Mouse (Mus musculus): ENCODE measurements around the gene Gjb4. TPM values are rescaled to one million over a fixed set of nuclear protein-coding genes. Genes with fewer than 3 reads are reported as not detected.

The Gjb4 gene
- polyA plus RNA-seq, 1 experiment: 3.0 TPM

DNA sequence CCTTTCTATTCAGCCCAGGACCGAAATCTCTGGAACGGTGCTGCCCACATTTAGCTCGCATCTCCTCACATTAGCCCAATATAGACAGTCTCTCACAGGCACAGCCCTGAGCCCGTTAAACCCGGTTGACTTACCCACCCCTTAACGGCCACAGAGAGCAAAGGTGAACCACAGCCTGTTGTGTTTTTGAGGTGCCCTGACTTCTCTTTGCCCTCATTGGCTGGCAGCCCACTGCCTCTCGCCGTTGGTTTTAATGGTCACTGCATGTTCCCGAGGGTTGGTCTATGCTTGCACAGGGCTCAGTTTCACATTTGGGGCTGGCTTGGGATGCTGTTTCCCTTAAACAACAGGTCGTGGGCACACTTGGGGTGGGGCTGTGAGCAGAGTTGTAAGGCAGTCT is 29.6 kb downstream of the Gjb4 start:
- H3K27me3 ChIP-seq (ENCODE audit: control insufficient read depth, insufficient read depth, insufficient read length): no peaks in the 10 kb centered on the region
- H3K4me2 ChIP-seq (ENCODE audit: low read depth): no peak overlapping the region
- H3K79me2 ChIP-seq (ENCODE audit: control insufficient read depth, insufficient read depth): no peaks in the 10 kb centered on the region
- H3ac ChIP-seq (ENCODE audit: control insufficient read depth, insufficient read length): no peak overlapping the region
- no peaks in the 10 kb centered on the region for H3K36me3 ChIP-seq (ENCODE audit: control insufficient read depth, insufficient read depth)
- no peak for TF ChIP-seq MAX (IDR thresholded peaks at IDR 0.05; ENCODE audit: low read depth)
- no peak for TF ChIP-seq SRF (IDR thresholded peaks at IDR 0.05; ENCODE audit: control insufficient read depth, insufficient read length, low read depth)
- no peak for TF ChIP-seq MYOD1 (IDR thresholded peaks at IDR 0.05; ENCODE audit: control insufficient read depth in 1 of 3, insufficient read length in 2 of 3, low read depth in 2 of 3)
- TF ChIP-seq TCF3 (IDR thresholded peaks at IDR 0.05; ENCODE audit: insufficient read length, low read depth): no peak
- no peak for TF ChIP-seq USF1 (IDR thresholded peaks at IDR 0.05; ENCODE audit: low read depth)
- no peak for TF ChIP-seq CEBPB (IDR thresholded peaks at IDR 0.05; ENCODE audit: insufficient read depth, poor library complexity, severe bottlenecking)
- TF ChIP-seq REST (IDR thresholded peaks at IDR 0.05; ENCODE audit: insufficient read depth, insufficient read length): no peak
- no peak for TF ChIP-seq TCF12 (IDR thresholded peaks at IDR 0.05; ENCODE audit: insufficient read depth, poor library complexity, severe bottlenecking)
- no peak for TF ChIP-seq POLR2AphosphoS2 (IDR thresholded peaks at IDR 0.05; ENCODE audit: insufficient read length, low read depth)
- no peak for TF ChIP-seq MYOG (IDR thresholded peaks at IDR 0.05; ENCODE audit: control insufficient read depth in 1 of 3, insufficient read depth in 1 of 3, insufficient read length in 2 of 3, low read depth in 2 of 3)
- TF ChIP-seq POLR2A (IDR thresholded peaks at IDR 0.05; ENCODE audit: insufficient read length, low read depth): no peak
- no peak for TF ChIP-seq E2F4 (IDR thresholded peaks at IDR 0.05; ENCODE audit: insufficient read depth)
- no peak overlapping the region for H3K4me3 ChIP-seq

DNA sequence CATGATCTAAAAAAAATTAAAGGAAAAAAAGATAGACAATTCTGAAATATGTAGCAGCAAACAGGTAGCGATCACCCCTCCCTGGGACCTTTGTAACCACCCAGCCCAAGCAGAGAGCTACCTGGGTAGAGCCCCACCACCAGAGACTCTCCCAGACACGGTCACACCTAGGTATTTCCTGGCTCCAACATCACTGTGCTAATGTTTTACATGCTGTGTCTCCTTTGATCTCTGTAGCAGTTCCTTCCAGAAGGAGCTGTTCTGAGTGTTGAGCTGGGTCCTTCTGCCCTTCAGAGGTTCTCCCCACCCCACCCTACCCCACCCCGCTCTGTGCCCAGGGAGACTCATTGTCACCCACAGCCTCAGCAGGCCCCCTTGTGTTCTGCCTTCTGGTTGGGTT is 30.2 kb downstream of the Gjb4 start:
- TF ChIP-seq TCF3 (IDR thresholded peaks at IDR 0.05; ENCODE audit: insufficient read length, low read depth) (no peak), MYOG (IDR thresholded peaks at IDR 0.05; ENCODE audit: control insufficient read depth in 1 of 3, insufficient read depth in 1 of 3, insufficient read length in 2 of 3, low read depth in 2 of 3) (no peak), REST (IDR thresholded peaks at IDR 0.05; ENCODE audit: insufficient read depth, insufficient read length) (no peak), POLR2AphosphoS2 (IDR thresholded peaks at IDR 0.05; ENCODE audit: insufficient read length, low read depth) (no peak), USF1 (IDR thresholded peaks at IDR 0.05; ENCODE audit: low read depth) (no peak), MAX (IDR thresholded peaks at IDR 0.05; ENCODE audit: low read depth) (no peak), MYOD1 (IDR thresholded peaks at IDR 0.05; ENCODE audit: control insufficient read depth in 1 of 3, insufficient read length in 2 of 3, low read depth in 2 of 3) (no peak), POLR2A (IDR thresholded peaks at IDR 0.05; ENCODE audit: insufficient read length, low read depth) (no peak)
- Histone ChIP-seq H3K4me2 (ENCODE audit: low read depth) (no peak overlapping the region), H3K36me3 (ENCODE audit: control insufficient read depth, insufficient read depth) (no peaks in the 10 kb centered on the region)

DNA sequence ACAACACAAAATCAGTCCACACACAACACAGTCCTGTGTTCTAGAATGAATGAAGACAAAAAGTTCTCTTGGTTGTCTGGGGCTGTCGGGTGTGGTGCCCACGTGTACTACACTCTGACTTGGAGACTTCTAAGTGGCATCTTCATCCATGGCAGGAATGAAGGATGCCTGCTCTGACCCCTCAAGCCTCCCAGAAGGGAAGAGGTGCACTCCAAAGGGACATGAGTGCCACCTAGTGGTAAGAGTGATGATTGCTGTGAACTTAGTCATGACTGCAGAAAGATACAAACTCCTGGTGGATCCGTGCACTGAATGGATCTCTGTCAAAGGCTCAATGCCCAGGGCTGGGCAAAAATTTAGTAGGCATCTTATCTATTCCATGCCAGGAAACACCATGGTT is 34.3 kb downstream of the Gjb4 start:
- Histone ChIP-seq H3K36me3 (ENCODE audit: control insufficient read depth, insufficient read depth) (no peaks in the 10 kb centered on the region), H3K79me2 (ENCODE audit: control insufficient read depth, insufficient read depth) (no peaks in the 10 kb centered on the region), H3K27me3 (ENCODE audit: control insufficient read depth, insufficient read depth, insufficient read length) (no peaks in the 10 kb centered on the region), H3K4me3 (no peak overlapping the region), H3ac (ENCODE audit: control insufficient read depth, insufficient read length) (no peak overlapping the region), H3K4me2 (ENCODE audit: low read depth) (no peak overlapping the region)
- TF ChIP-seq REST (IDR thresholded peaks at IDR 0.05; ENCODE audit: insufficient read depth, insufficient read length) (no peak), USF1 (IDR thresholded peaks at IDR 0.05; ENCODE audit: low read depth) (no peak), POLR2A (IDR thresholded peaks at IDR 0.05; ENCODE audit: insufficient read length, low read depth) (no peak), POLR2AphosphoS2 (IDR thresholded peaks at IDR 0.05; ENCODE audit: insufficient read length, low read depth) (no peak), TCF3 (IDR thresholded peaks at IDR 0.05; ENCODE audit: insufficient read length, low read depth) (no peak), SRF (IDR thresholded peaks at IDR 0.05; ENCODE audit: control insufficient read depth, insufficient read length, low read depth) (no peak), E2F4 (IDR thresholded peaks at IDR 0.05; ENCODE audit: insufficient read depth) (no peak), TCF12 (IDR thresholded peaks at IDR 0.05; ENCODE audit: insufficient read depth, poor library complexity, severe bottlenecking) (no peak), CEBPB (IDR thresholded peaks at IDR 0.05; ENCODE audit: insufficient read depth, poor library complexity, severe bottlenecking) (no peak), MYOD1 (IDR thresholded peaks at IDR 0.05; ENCODE audit: control insufficient read depth in 1 of 3, insufficient read length in 2 of 3, low read depth in 2 of 3) (no peak)

More for the DNA sequence above, 30.2 kb downstream of the Gjb4 start:
- H3K27me3 ChIP-seq (ENCODE audit: control insufficient read depth, insufficient read depth, insufficient read length): no peaks in the 10 kb centered on the region
- no peak overlapping the region for H3ac ChIP-seq (ENCODE audit: control insufficient read depth, insufficient read length)
- H3K4me3 ChIP-seq: no peak overlapping the region
- no peaks in the 10 kb centered on the region for H3K79me2 ChIP-seq (ENCODE audit: control insufficient read depth, insufficient read depth)

DNA sequence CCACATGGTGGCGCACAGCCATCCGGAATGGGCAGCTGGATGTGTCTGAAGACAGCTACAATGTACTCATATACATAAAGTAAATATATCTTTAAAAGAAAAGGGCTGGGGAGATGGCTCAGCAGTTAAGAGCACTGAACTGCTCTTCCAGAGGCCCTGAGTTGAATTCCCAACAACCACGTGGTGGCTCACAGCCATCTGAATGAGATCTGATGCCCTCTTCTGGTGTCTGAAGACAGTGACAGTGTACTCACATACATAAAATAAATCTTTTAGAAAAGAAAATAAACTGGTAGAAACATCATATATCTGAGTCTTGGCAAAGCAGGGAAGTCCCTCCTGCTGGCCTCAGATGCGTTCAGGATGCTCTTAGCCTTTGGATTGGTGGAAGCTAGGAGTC is 36.7 kb downstream of the Gjb4 start:
- peak; percentile 34 for TF ChIP-seq USF1 (IDR thresholded peaks at IDR 0.05; ENCODE audit: low read depth)
- no peak for TF ChIP-seq TCF3 (IDR thresholded peaks at IDR 0.05; ENCODE audit: insufficient read length, low read depth)

DNA sequence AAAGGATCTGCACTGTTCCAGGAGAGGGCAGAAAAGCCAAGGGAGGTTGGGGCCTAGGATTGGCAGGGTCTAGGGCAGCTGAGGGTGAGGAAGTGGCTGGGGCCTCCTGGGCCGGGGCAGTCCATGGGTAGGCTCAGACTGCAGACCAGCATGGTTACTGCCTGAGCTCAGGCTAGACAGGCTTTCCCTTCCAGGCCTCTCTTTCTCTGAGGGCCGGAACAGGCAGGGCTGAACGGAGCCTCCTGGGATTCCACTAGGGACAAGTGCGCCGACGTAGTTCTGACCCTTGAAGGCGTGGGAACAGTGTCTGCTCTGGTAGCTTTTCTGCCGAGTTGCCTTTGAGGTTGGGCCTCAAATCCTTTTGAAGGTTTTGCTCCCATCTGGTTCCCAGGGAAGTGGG is 38.1 kb downstream of the Gjb4 start:
- Histone ChIP-seq H3K4me2 (ENCODE audit: low read depth) (no peak overlapping the region), H3K4me3 (no peak overlapping the region), H3K79me2 (ENCODE audit: control insufficient read depth, insufficient read depth) (no peaks in the 10 kb centered on the region), H3K36me3 (ENCODE audit: control insufficient read depth, insufficient read depth) (no peaks in the 10 kb centered on the region), H3K27me3 (ENCODE audit: control insufficient read depth, insufficient read depth, insufficient read length) (peaks cover 5% of the 10 kb centered on the region), H3ac (ENCODE audit: control insufficient read depth, insufficient read length) (no peak overlapping the region)
- no peak for TF ChIP-seq MYOD1 (IDR thresholded peaks at IDR 0.05; ENCODE audit: control insufficient read depth in 1 of 3, insufficient read length in 2 of 3, low read depth in 2 of 3)

More for the DNA sequence above, 36.7 kb downstream of the Gjb4 start:
- Histone ChIP-seq H3ac (ENCODE audit: control insufficient read depth, insufficient read length) (no peak overlapping the region), H3K36me3 (ENCODE audit: control insufficient read depth, insufficient read depth) (no peaks in the 10 kb centered on the region), H3K4me2 (ENCODE audit: low read depth) (no peak overlapping the region), H3K79me2 (ENCODE audit: control insufficient read depth, insufficient read depth) (no peaks in the 10 kb centered on the region), H3K4me3 (no peak overlapping the region), H3K27me3 (ENCODE audit: control insufficient read depth, insufficient read depth, insufficient read length) (peaks cover 2% of the 10 kb centered on the region)
